Mouse (Mus musculus): ENCODE results near the gene Itih3.

Itih3 gene

DNA sequence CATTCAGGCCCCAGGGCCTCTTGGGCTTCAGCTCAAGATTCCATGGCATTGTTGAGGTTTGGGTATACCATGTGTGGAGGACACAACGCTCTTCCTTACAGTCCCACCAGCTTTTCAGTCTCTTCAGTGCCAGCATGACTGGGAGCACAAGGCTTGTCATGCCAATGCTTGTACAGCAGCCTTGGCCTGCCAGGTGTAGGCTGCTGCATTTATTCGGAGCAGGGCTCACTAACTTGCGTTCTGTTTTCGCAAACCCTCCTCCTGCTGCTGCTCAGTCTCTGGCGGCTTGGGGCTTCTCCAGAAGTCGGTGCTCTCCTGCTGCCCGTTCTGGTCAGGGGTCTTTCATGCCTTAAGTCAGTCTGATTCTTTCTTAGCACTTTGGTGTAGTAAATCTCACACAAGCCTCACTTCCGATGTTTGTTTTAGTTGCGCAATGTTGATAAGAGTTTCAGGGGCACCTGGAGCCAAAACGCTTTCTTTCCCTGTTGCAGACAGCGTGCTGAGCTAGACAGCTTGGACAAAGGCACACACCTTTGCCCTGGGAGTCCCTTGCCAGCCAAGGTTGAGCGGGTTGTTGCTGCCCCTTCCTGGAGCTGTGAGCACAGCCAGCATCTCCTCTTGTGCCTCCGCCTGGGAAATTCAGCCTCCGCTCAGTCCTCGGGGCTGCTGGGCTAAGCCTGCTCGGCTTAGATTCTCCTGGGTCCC, 62.0 kb downstream of the Itih3 start:
- no peak for DNase-seq (ENCODE audit: low spot score in 2 of 2)

All from left cerebral cortex, adult 9 months (tissue).